ENCODE assay signal across 20 mouse cellular contexts in genomic region chr5:12080191-12080590, GRCm38 (mm10).
DNase-seq lines count a peak whose midpoint lies in the region; ATAC-seq and TF ChIP-seq lines count a peak whose summit lies in the region.
"Had no signal": no experiment of that assay in that cellular context is flagged by ENCODE, and none has a peak within 500 bp of the region (broad histone marks: within the 10 kb centered on the region; RNA-seq: fewer than 3 reads in every experiment).

No protein-coding gene starts in this region.

- no peaks in the 10 kb centered on the region for H3K4me1 ChIP-seq in kidney, postnatal 0 days (replicated peaks; ENCODE audit: insufficient read depth, low read length)
- no peaks in the 10 kb centered on the region for H3K4me1 ChIP-seq in lung, embryonic 14.5 days (ENCODE audit: insufficient read depth)
- H3K4me1 ChIP-seq in lung, postnatal 0 days (ENCODE audit: insufficient read depth, low read depth, low read length), result no peaks in the 10 kb centered on the region
- H3K4me1 ChIP-seq in liver, embryonic 12.5 days, result no peaks in the 10 kb centered on the region
- H3K4me1 ChIP-seq: forebrain, embryonic 12.5 days; heart, embryonic 15.5 days; hindbrain, embryonic 15.5 days had no signal

- no peak for TF ChIP-seq EP300 in lung, postnatal 0 days (IDR thresholded peaks at IDR 0.05)

- H3K36me3 ChIP-seq in kidney, postnatal 0 days (ENCODE audit: insufficient read depth, low read length), result no peaks in the 10 kb centered on the region
- H3K36me3 ChIP-seq in lung, embryonic 14.5 days (ENCODE audit: insufficient read depth), result no peaks in the 10 kb centered on the region
- H3K36me3 ChIP-seq in lung, postnatal 0 days (ENCODE audit: insufficient read depth, low read length), result no peaks in the 10 kb centered on the region
- no peaks in the 10 kb centered on the region for H3K36me3 ChIP-seq in liver, embryonic 12.5 days
- H3K36me3 ChIP-seq: forebrain, embryonic 12.5 days; heart, embryonic 15.5 days; hindbrain, embryonic 15.5 days had no signal

- H3K27me3 ChIP-seq in kidney, postnatal 0 days (ENCODE audit: insufficient read depth, low read length), result no peaks in the 10 kb centered on the region
- no peaks in the 10 kb centered on the region for H3K27me3 ChIP-seq in lung, embryonic 14.5 days (ENCODE audit: insufficient read depth, low read length)
- H3K27me3 ChIP-seq in lung, postnatal 0 days (replicated peaks; ENCODE audit: insufficient read depth, low read length), result no peaks in the 10 kb centered on the region
- H3K27me3 ChIP-seq in liver, embryonic 12.5 days (replicated peaks), result no peaks in the 10 kb centered on the region
- H3K27me3 ChIP-seq: CH12.LX; forebrain, embryonic 12.5 days; heart, embryonic 15.5 days; hindbrain, embryonic 15.5 days had no signal

- H3K4me2 ChIP-seq in kidney, postnatal 0 days (ENCODE audit: low read length), result no peak overlapping the region
- no peak overlapping the region for H3K4me2 ChIP-seq in lung, embryonic 14.5 days
- no peak overlapping the region for H3K4me2 ChIP-seq in lung, postnatal 0 days (replicated peaks; ENCODE audit: low read depth, low read length)
- no peak overlapping the region for H3K4me2 ChIP-seq in liver, embryonic 12.5 days
- H3K4me2 ChIP-seq: forebrain, embryonic 12.5 days; heart, embryonic 11.5 days; heart, embryonic 15.5 days; hindbrain, embryonic 15.5 days had no signal

- no peak for ATAC-seq in kidney, postnatal 0 days (replicated peaks; ENCODE audit: low FRiP score, low read depth)
- no peak for ATAC-seq in lung, embryonic 14.5 days (ENCODE audit: insufficient read depth)
- ATAC-seq in lung, postnatal 0 days, result no peak
- ATAC-seq in liver, embryonic 12.5 days, result no peak
- ATAC-seq: forebrain, embryonic 16.5 days had no signal

- no peaks in the 10 kb centered on the region for H3K9me3 ChIP-seq in kidney, postnatal 0 days (replicated peaks; ENCODE audit: low read length)
- H3K9me3 ChIP-seq in lung, embryonic 14.5 days (ENCODE audit: low read depth, low read length), result no peaks in the 10 kb centered on the region
- H3K9me3 ChIP-seq in lung, postnatal 0 days (ENCODE audit: low read length), result no peaks in the 10 kb centered on the region
- no peaks in the 10 kb centered on the region for H3K9me3 ChIP-seq in liver, embryonic 12.5 days (replicated peaks)
- H3K9me3 ChIP-seq: forebrain, embryonic 12.5 days; heart, embryonic 15.5 days; hindbrain, embryonic 15.5 days had no signal

- peak; percentile 18 to 34 for DNase-seq in cerebellum, postnatal 10 days
- no peak for DNase-seq in cerebellum, adult 11-12 months
- DNase-seq in kidney, postnatal 0 days (ENCODE audit: low spot score), result peak; percentile 32
- DNase-seq in kidney, adult 18-20 months, result no peak
- peak; percentile 57 for DNase-seq in lung, embryonic 14.5 days
- no peak for DNase-seq in lung, postnatal 0 days (ENCODE audit: low spot score)
- DNase-seq in Muller cell, postnatal 12 days (ENCODE audit: inconsistent ontology term), result peak; percentile 70
- DNase-seq: adrenal gland, adult 8-10 months; adrenal gland, postnatal 36 days; cerebellum, adult 9-10 months; gastrocnemius, postnatal 14 days; heart, adult 2 months; heart, postnatal 36 days had no signal

- no peak overlapping the region for H3K27ac ChIP-seq in kidney, postnatal 0 days
- H3K27ac ChIP-seq in lung, embryonic 14.5 days (ENCODE audit: low read depth), result no peak overlapping the region
- H3K27ac ChIP-seq in lung, postnatal 0 days (ENCODE audit: low read length), result no peak overlapping the region
- no peak overlapping the region for H3K27ac ChIP-seq in liver, embryonic 12.5 days
- H3K27ac ChIP-seq: forebrain, embryonic 12.5 days; heart, adult 2 months; heart, embryonic 15.5 days; hindbrain, embryonic 15.5 days had no signal

- TF ChIP-seq CTCF in kidney, postnatal 0 days (IDR thresholded peaks at IDR 0.05; ENCODE audit: low read depth), result no peak
- TF ChIP-seq CTCF in lung, embryonic 14.5 days (IDR thresholded peaks at IDR 0.05; ENCODE audit: low read depth), result no peak
- TF ChIP-seq CTCF in lung, postnatal 0 days (IDR thresholded peaks at IDR 0.05), result no peak

- no peak overlapping the region for H3K9ac ChIP-seq in kidney, postnatal 0 days (ENCODE audit: low read depth, low read length)
- no peak overlapping the region for H3K9ac ChIP-seq in lung, embryonic 14.5 days
- H3K9ac ChIP-seq in lung, postnatal 0 days (replicated peaks; ENCODE audit: low read depth), result no peak overlapping the region
- H3K9ac ChIP-seq in liver, embryonic 12.5 days, result no peak overlapping the region
- H3K9ac ChIP-seq: forebrain, embryonic 12.5 days; heart, embryonic 15.5 days; hindbrain, embryonic 15.5 days had no signal

- 44% methylated on average over 1 of the region's 1 CpGs for WGBS in kidney, postnatal 0 days
- WGBS in lung, embryonic 14.5 days, result 20% methylated on average over 1 of the region's 1 CpGs
- 36% methylated on average over 1 of the region's 1 CpGs for WGBS in lung, postnatal 0 days
- 47% methylated on average over 1 of the region's 1 CpGs for WGBS in liver, embryonic 12.5 days (ENCODE audit: insufficient replicate concordance)

- no peak overlapping the region for H3K4me3 ChIP-seq in kidney, postnatal 0 days (replicated peaks; ENCODE audit: low read depth, low read length)
- H3K4me3 ChIP-seq in lung, embryonic 14.5 days (ENCODE audit: low read depth, low read length), result no peak overlapping the region
- no peak overlapping the region for H3K4me3 ChIP-seq in lung, postnatal 0 days (ENCODE audit: low read depth, low read length)
- no peak overlapping the region for H3K4me3 ChIP-seq in liver, embryonic 12.5 days
- H3K4me3 ChIP-seq: forebrain, embryonic 12.5 days; heart, adult 2 months; heart, embryonic 15.5 days; hindbrain, embryonic 15.5 days had no signal

Comparison
In these comparisons a context has a peak if more than half of its experiments do, and no peak if none do; other contexts are left out.
1. DNase-seq: peak in cerebellum, postnatal 10 days (2 of 2), kidney, postnatal 0 days (single experiment), lung, embryonic 14.5 days (single experiment) and Muller cell, postnatal 12 days (single experiment); none in cerebellum, adult 11-12 months (single experiment), kidney, adult 18-20 months (single experiment) and lung, postnatal 0 days (single experiment).